Mouse (Mus musculus): ENCODE measurements around the gene Gm1527.
A peak's percentile ranks its signal among the peaks of the same experiment; 100 is the strongest.
"Not testable (repeated sequence)": the region's sequence is repeated elsewhere in the genome, so short reads cannot be mapped to it uniquely, and the experiment has no call there.

Gene Gm1527

DNA sequence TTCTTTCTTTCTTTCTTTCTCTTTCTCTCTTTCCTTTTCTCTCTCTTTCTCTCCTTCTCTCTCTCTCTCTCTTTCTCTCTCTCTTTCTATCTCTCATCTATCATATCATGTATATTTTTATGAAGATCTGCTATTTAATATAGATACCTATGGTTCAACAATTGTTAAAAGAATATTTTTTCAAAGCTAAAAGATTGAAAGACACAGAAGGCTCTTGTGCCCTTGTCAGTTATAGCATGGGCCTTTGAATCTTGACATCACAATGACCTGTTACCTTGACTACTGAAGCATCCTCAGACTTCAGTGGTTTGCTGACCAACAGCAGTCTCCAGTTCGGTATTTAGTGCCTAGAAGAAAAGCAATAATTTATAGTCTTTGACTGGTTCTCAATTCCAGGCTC, at the start of gene Gm1527:
TSS of gene Gm1527 (plus strand) at position 301 of the 400 bp plus-strand sequence.
- no peak for DNase-seq (ENCODE audit: low spot score)

DNA sequence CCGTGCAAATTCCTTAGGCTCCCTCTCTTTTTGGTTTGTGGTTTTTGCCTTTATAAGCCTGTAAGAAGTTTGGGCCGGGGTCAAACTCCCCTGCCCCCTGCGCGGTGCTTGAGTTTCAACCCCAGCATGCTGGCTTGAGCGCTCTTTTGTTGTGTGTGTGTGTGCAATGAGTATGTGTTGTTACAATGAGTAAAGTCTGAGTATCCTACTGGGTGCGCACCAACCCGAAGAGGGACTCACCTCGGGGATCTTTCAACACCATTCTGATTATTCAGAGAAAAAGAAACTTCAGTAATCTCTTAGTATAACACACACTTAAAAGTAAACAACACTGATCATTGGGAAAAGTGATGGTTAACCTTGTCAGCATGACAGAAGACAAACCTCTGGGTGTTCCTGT, 49.2 kb upstream of the Gm1527 start:
- DNase-seq (ENCODE audit: low spot score): no peak

DNA sequence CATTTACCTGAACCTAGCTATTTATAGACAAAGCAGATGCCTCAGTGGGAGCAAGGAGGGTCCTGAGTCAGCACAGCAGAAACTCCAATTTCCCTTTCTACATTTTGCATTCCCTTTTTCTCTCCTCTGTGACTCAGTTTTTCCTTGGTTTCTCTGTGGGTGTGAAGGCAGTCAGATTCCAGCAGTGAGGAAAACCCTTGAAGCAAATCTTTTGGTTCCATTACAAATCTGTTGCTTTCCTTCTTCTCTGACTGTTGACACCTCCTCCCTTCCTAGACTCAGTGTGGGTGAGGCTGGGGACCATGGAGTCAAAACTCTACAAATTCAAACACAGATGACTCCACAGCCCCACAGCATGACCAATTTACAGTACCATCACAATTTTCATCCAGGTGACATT, 45.3 kb upstream of the Gm1527 start:
- DNase-seq (ENCODE audit: low spot score): no peak

GRCm38 (mm10) chr3:28852174-28852573, 40.2 kb upstream of the Gm1527 start:
- not testable (repeated sequence) for DNase-seq (ENCODE audit: low spot score)

DNA sequence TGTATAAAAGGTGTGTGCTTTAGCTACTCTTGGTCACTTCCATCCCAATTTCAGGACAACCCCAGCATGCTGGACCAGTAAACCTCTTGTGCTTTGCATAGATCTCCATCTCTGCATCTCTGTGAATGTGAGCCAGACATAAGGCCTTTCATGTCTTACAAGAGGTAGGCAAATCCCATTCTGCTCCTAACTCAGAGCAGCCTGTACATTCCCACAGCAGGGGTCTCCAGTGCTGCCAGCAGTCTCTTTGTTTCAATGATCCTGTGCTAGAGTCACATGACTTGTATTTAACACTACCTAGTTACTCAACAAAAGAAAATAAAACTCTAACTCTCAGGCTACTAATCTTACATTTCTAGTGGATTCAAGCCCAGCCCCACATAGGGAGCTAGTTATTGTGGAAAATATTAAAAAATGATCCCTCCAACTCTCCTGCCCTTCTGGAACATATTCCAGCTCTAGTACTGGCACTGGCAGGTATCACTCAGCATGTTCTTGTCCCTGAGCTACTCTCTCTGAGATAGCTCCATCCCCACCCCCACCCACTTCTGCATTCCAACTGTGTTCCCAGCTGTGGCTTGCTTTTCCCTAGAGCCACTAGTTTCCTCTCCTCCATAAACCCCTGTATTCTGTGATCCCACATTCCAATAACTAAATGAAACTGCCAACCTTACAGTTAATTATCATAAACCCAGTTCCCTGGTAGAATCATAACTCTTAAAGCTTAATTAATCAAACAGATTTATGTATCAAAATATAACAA, 32.6 kb upstream of the Gm1527 start:
- not testable (repeated sequence) for DNase-seq (ENCODE audit: low spot score)

- DNase-seq (ENCODE audit: low spot score): not testable (repeated sequence)
These were observed 4.5 kb downstream of the Gm1527 start for GRCm38 (mm10) chr3:28896966-28897365.

- no peak for DNase-seq (ENCODE audit: low spot score)
These were observed 73.5 kb downstream of the Gm1527 start for GRCm38 (mm10) chr3:28965931-28966330.

DNA sequence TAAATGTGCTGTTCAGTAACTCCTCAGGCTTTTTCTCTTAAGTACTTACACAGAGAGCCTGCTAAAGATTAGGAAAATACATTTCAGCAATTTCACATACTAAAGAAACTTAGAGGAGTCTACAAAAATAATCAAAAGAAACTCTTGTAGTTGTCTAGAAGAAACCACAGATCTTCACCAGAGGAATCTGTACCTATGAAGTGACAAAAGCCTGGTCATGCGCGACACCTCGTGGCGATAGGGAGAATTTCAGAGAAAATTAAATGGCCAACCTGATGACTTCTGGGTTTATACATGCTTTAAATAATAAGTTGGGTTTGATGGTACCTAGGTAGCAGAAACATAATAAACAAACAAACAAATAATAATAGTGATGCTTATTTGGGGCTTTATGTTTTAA, 76.4 kb downstream of the Gm1527 start:
- peak; percentile 25 for DNase-seq (ENCODE audit: low spot score)
